Mouse (Mus musculus) gastrocnemius, adult 18-20 months (tissue): ENCODE measurements around the gene Prph. TPM values are rescaled to one million over a fixed set of nuclear protein-coding genes. Genes with fewer than 3 reads are reported as not detected.

Experiments
- DNase-seq: peaks from one replicate; pipeline ENCODE4 v3.0.0; 2021; ENCODE audit warnings: low spot score
- microRNA-seq: library from miRNA; unstranded; fragments of <30 nt; microRNA quantifications from one replicate; pipeline ENCODE4 v1.2.0, GENCODE M21; 2021
- total RNA-seq, 2 experiments: library from RNA; stranded (reverse); gene quantifications; 2 replicates each; pipeline ENCODE4 v1.2.3; 2021

Gene Prph
- total RNA-seq, 2 experiments from 2014 or later = 0.43 to 0.88 TPM

GRCm38 (mm10) chr15:99096831-99097500, 42.0 kb downstream of the Prph start:
- no peak for DNase-seq

DNA sequence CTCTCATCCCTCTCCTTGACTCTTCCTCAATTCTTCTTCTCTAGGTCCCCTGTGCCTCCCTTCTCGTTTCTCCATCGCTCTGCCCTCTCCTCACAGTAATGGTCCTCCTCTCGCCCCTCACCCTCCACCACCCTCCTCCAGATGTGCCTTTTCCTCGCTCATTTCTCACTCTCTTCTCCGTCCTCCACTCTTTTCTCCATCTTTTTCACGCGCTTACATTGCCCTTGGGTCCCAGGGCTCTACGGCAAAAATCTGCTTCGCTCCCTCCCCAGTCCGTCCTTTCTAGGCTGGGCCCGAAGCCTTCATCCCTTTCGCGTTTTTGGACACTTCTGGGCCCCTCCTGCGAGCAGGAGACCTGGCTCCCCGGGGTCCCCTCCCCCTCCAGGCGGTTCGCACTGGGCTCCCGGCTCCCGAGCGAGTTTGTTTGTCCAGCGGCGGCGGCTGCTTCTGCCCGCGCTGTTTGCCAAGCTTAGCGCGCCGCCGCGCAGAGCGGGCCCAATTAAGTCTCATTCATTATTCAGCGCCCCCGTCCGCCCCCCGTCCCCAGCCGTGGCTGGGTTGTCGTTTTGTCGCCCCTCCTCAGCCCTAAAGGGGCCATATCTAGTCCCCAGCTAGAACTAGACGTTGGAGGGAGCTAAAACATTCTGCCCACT, 43.0 kb downstream of the Prph start:
- no peak for DNase-seq

DNA sequence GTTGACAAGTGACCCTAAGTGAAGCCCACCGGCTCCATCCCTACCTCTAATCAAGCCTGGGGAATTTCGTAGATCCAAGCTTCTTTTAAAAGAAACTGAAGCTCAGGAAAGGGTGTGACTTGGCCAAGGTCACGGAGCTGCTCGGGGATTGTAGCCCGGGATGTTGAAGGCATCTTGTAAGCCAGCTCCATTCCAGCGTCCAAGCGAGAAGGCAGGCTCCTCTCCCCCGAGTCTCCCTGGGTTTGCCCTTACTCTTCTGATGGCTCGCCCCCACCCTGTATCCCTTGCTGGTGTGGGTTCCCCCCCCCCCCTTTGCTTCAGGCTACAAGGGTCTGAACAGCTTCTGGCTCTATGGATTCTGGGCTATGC, 43.5 kb downstream of the Prph start:
- DNase-seq = no peak

GRCm38 (mm10) chr15:99099139-99099556, 44.2 kb downstream of the Prph start:
- DNase-seq = peak; percentile 41

DNA sequence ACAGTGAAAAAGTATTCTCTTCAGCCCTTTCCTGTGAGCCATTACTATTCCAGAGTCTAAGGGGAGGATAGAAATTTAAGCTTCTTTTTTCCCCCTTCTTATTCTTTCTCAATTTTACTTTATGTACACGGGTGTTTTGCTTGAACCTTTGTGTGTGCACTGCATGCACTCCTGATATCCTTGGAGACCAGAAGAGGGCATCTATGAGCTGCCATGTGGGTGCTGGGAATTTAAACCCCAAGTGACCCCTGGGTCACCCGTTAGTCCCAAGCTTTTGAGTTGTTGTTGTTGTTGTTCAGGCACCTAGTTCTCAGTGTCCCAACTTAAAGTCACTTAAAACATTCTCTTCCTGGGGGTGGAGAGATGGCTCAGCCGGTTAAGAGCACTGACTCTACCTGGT, 45.0 kb downstream of the Prph start:
- no peak for DNase-seq

- DNase-seq = no peak
These were observed 50.3 kb downstream of the Prph start for GRCm38 (mm10) chr15:99105238-99105637.

DNA sequence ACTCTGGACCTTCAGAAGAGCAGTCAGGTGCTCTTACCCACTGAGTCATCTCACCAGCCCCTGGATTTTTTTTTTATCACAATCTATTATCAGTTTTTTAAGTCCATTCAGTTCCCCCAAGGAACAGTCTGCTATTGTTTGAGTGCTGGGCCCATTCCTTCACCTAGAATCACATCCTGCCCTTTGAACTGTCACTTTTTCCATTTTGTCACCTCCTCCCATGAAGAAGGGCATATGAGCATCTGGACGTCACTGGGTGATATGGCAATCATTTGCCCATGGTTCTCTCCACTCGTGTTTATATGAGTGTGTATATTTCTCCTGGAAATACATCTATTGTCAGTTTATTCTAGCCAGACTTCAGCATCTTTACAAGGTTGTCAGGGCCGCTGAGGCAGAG, 52.9 kb downstream of the Prph start:
- no peak for DNase-seq

Small RNAs within 50 kb of the gene (microRNA-seq; reads per million reads assigned to microRNA genes)
- not detected for gene Mir6960

Other genes starting within 250 kb of the Prph start
- under 1 TPM; 0.36 to 0.57 TPM for gene Ddn, start 245.7 kb upstream of the Prph start, total RNA-seq
- 10 to 100 TPM; 48.1 to 49.6 TPM for gene Prkag1, start 223.7 kb upstream of the Prph start, total RNA-seq
- gene Kmt2d, start 184.0 kb upstream of the Prph start, total RNA-seq = 10 to 100 TPM; 43.2 to 50.1 TPM
- 1 to 10 TPM; 1.3 TPM for gene Rhebl1, start 160.6 kb upstream of the Prph start, total RNA-seq
- 1 to 10 TPM in 1 of 2 experiments, under 1 TPM in 1; 0.75 to 1.5 TPM for gene Dhh, start 156.6 kb upstream of the Prph start, total RNA-seq
- 1 to 10 TPM; 4.8 to 4.9 TPM for gene Lmbr1l, start 136.9 kb upstream of the Prph start, total RNA-seq
- gene Tuba1b, start 120.6 kb upstream of the Prph start, total RNA-seq = 10 to 100 TPM; 15.6 to 29.6 TPM
- not detected for gene Gm49450, start 101.6 kb upstream of the Prph start, total RNA-seq
- 10 to 100 TPM; 17.9 to 38.6 TPM for gene Tuba1a, start 101.5 kb upstream of the Prph start, total RNA-seq
- gene Tuba1c, start 25.3 kb upstream of the Prph start, total RNA-seq = 1 to 10 TPM; 5.4 to 9.9 TPM
- gene Troap, start 19.4 kb downstream of the Prph start, total RNA-seq = under 1 TPM in 1 of 2 experiments, not detected in 1; 0.21 TPM
- gene C1ql4, start 32.6 kb downstream of the Prph start, total RNA-seq = not detected
- gene Dnajc22, start 38.0 kb downstream of the Prph start, total RNA-seq = under 1 TPM in 1 of 2 experiments, not detected in 1; 0.19 TPM
- gene Spats2, start 70.7 kb downstream of the Prph start, total RNA-seq = 1 to 10 TPM; 3.8 to 4.6 TPM
- gene Kcnh3, start 169.7 kb downstream of the Prph start, total RNA-seq = not detected
- 10 to 100 TPM; 22.1 to 25.2 TPM for gene Mcrs1, start 196.8 kb downstream of the Prph start, total RNA-seq
- gene Prpf40b, start 239.9 kb downstream of the Prph start, total RNA-seq = 10 to 100 TPM; 21.9 to 25.4 TPM
- gene Fam186b, start 240.7 kb downstream of the Prph start, total RNA-seq = not detected